In genomic region chr13:101767809-101768629, GRCm38 (mm10) we compare ENCODE assay signal across 7 mouse cellular contexts. TPM values are rescaled to one million over a fixed set of nuclear protein-coding genes. Genes with fewer than 3 reads are reported as not detected.
DNase-seq lines count a peak whose midpoint lies in the region; ATAC-seq lines count a peak whose summit lies in the region.

Gene Pik3r1 (minus strand): TSS chr13:101768217.

- intact Hi-C loops in gastrocnemius, postnatal 36 days (cut with DNase I) = loop anchor here (5.0 kb wide), 1 partner anchor 34 kb away; no protein-coding TSS in a partner anchor
- intact Hi-C loops in left cerebral cortex, postnatal 36 days (cut with DNase I) = loop anchor here (5.0 kb wide), 3 partner anchors 34 to 139 kb away; no protein-coding TSS in a partner anchor

- peak within 1 kb of the TSS; percentile 98 for H3K4me3 ChIP-seq in intestine, embryonic 16.5 days (ENCODE audit: low read length)
- H3K4me3 ChIP-seq in midbrain, embryonic 11.5 days (ENCODE audit: low read depth, low read length) = peak within 1 kb of the TSS; percentile 83

- no peaks in the 10 kb centered on the region for H3K36me3 ChIP-seq in intestine, embryonic 16.5 days (ENCODE audit: control insufficient read depth, insufficient read depth, low read length)
- H3K36me3 ChIP-seq in midbrain, embryonic 11.5 days (ENCODE audit: control insufficient read depth, insufficient read depth, low read length) = no peaks in the 10 kb centered on the region

- WGBS in intestine, embryonic 16.5 days = under 1% methylated on average over 67 of the region's 76 CpGs
- under 1% methylated on average over 53 of the region's 76 CpGs for WGBS in midbrain, embryonic 11.5 days

- H3K27me3 ChIP-seq in intestine, embryonic 16.5 days (replicated peaks; ENCODE audit: control insufficient read depth, insufficient read depth, low read length) = 0 out of 2 replicates have a peak, but pooled peaks cover 6% of the 10 kb centered on the region
- no peaks in the 10 kb centered on the region for H3K27me3 ChIP-seq in midbrain, embryonic 11.5 days (ENCODE audit: control insufficient read depth, insufficient read depth, low read length)

- H3K4me2 ChIP-seq in intestine, embryonic 16.5 days (ENCODE audit: low read depth, low read length) = peak within 1 kb of the TSS; percentile 93
- peak within 1 kb of the TSS; percentile 83 for H3K4me2 ChIP-seq in midbrain, embryonic 11.5 days

- ATAC-seq in intestine, embryonic 16.5 days = peak; percentile 94
- peak; percentile 97 for ATAC-seq in midbrain, embryonic 11.5 days (ENCODE audit: low FRiP score)

- DNase-seq in adrenal gland, adult 18-20 months (ENCODE audit: low spot score in 2 of 2) = peak; percentile 97
- DNase-seq in embryo, embryonic 11 days = peak; percentile 97
- peak; percentile 89 to 98 for DNase-seq in gastrocnemius, postnatal 36 days
- DNase-seq in left cerebral cortex, postnatal 36 days (ENCODE audit: low spot score in 2 of 2) = peak; percentile 93 to 95
- DNase-seq in midbrain, embryonic 11.5 days (ENCODE audit: low spot score, missing footprints) = peak; percentile 99
- peak; percentile 91 for DNase-seq in skeletal muscle tissue, adult 2 months (ENCODE audit: low read depth, low spot score)

- H3K4me1 ChIP-seq in intestine, embryonic 16.5 days (ENCODE audit: control insufficient read depth, insufficient read depth, low read length) = peaks cover 45% of the 10 kb centered on the region
- peaks cover 15% of the 10 kb centered on the region for H3K4me1 ChIP-seq in midbrain, embryonic 11.5 days (ENCODE audit: control insufficient read depth, insufficient read depth, low read length)

- peak within 1 kb of the TSS; percentile 96 for H3K9ac ChIP-seq in intestine, embryonic 16.5 days (ENCODE audit: low read depth, low read length)
- H3K9ac ChIP-seq in midbrain, embryonic 11.5 days (ENCODE audit: low read length) = peak within 1 kb of the TSS; percentile 84

- peak within 1 kb of the TSS; percentile 99 for H3K27ac ChIP-seq in intestine, embryonic 16.5 days (ENCODE audit: low read length)
- peak within 1 kb of the TSS; percentile 89 for H3K27ac ChIP-seq in midbrain, embryonic 11.5 days (ENCODE audit: low read depth, low read length)

- H3K9me3 ChIP-seq in intestine, embryonic 16.5 days (ENCODE audit: control insufficient read depth, low read length) = no peaks in the 10 kb centered on the region
- no peaks in the 10 kb centered on the region for H3K9me3 ChIP-seq in midbrain, embryonic 11.5 days (ENCODE audit: control insufficient read depth, low read length)

RNA-seq across cellular contexts. Expression of gene Pik3r1, which starts in this region (rescaled TPM):
- 10 to 100 TPM; 58.8 to 93.1 TPM for total RNA-seq in adrenal gland, adult 18-20 months (2021)
- 10 to 100 TPM; 21.6 to 32.9 TPM for total RNA-seq in gastrocnemius, postnatal 36 days (2021)
- polyA plus RNA-seq in intestine, embryonic 16.5 days (2015; fragmentation: Nextera tagmentation; extraction: Ambion mirVana) = 20.9 and 24.8 TPM in 2 replicates
- total RNA-seq in left cerebral cortex, postnatal 36 days (2021) = 100 to 1,000 TPM; 147 to 153 TPM
- 13.6 and 13.9 TPM in 2 replicates for polyA plus RNA-seq in midbrain, embryonic 11.5 days (2014; fragmentation: Nextera tagmentation; extraction: Ambion mirVana)

Comparison
In these comparisons a context has a peak if more than half of its experiments do, and no peak if none do; other contexts are left out.
1. Peak in every context shown above with its lines: DNase-seq, ATAC-seq, H3K4me3 ChIP-seq and H3K27ac ChIP-seq.